Mouse (Mus musculus): ENCODE measurements around the gene Vipr1.

GRCm38 (mm10) chr9:121633306-121633705 is 9.2 kb upstream of the Vipr1 start:
- TF ChIP-seq CTCF (IDR thresholded peaks at IDR 0.05; ENCODE audit: insufficient read depth, low read length) (no peak), POLR2A (IDR thresholded peaks at IDR 0.05; ENCODE audit: borderline replicate concordance, extremely low read depth, low read depth, low read length) (no peak)
